Mouse (Mus musculus): ENCODE results near the gene Ppp4r3a.

Gene Ppp4r3a

DNA sequence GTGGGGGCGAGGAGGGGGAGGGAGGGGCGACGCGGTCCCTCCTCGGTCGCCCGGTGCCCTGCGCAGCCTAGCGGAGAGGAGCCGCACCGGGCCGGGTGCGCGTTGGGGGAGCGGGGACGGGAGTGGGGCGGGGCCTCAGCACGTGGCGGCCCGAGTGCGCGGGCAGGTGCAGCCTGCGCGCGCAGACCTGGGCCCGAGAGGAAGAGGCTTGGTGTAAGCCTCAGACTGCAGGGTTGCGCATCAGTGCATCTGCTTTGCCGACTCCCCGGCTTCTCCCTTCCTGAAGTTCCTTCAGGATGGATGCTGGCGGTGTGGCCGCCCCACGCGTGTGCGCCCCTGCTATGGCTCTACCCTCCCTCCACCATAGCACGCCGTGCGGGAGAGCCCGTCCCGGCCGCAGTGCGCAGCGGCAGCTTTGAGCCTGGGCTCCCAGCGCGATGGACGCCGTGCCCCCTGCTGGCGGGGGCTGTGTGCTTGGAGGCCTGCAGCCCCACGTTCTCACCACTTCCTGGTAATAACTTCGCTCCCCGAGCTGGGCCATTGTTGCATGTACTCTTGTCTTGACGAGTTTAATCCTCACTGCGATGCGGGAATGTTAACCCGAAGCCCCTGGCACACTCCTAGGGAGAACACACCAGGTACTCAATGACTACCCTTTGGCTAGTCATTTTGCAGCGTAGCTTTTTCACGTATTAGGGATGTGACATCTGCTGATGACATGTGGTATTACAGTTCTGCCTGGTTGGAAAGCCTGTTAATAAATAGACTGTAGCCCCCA, 54.4 kb downstream of the Ppp4r3a start, which contains the start of gene Ccdc88c:
Ccdc88c (minus strand) TSS at position 103 of the 778 bp plus-strand sequence.
- CTCF ChIA-PET, result interaction anchor here (0.6 to 1.9 kb wide), 11 partner anchors 11 to 426 kb away, joined by 3 to 19 read pairs (median 3); no protein-coding TSS in a partner anchor

DNA sequence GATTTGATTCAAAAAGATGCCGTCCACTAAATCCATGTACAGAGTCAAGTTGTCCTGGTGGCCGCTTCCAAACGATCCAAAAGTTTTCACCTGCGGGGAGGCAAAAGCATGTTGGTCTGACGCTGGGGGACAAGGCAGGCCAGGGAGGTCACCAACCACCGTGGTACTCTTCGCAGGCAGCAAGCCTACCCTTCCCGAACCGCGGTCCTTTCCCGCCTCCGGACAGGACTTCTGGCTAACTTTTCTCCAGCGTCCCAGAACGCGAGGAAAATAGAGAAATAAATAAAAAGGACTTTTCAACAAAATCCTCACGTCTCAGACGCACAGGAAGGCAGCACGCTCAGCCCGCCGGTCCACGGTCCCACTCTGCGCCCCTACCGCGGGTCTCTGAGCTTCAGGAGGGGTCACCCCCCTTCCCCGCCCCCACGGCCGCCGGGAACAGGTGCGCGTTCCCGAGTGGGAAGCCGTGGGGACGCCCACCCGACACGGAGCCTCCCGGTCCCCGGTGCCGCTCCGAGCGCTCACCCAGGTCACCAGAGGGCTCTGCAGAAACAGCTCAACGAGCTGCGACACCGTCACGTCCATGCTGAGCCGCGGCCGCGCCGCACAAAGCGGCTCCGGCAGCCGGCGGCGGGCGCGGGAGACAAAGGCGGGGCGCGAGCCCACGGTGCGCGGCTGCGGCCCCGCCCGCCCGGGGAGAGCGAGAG, 55.1 kb downstream of the Ppp4r3a start:
- CTCF ChIA-PET, result interaction anchor here (0.8 to 1.7 kb wide), 5 partner anchors 11 to 77 kb away, joined by 3 to 9 read pairs (median 3); no protein-coding TSS in a partner anchor

DNA sequence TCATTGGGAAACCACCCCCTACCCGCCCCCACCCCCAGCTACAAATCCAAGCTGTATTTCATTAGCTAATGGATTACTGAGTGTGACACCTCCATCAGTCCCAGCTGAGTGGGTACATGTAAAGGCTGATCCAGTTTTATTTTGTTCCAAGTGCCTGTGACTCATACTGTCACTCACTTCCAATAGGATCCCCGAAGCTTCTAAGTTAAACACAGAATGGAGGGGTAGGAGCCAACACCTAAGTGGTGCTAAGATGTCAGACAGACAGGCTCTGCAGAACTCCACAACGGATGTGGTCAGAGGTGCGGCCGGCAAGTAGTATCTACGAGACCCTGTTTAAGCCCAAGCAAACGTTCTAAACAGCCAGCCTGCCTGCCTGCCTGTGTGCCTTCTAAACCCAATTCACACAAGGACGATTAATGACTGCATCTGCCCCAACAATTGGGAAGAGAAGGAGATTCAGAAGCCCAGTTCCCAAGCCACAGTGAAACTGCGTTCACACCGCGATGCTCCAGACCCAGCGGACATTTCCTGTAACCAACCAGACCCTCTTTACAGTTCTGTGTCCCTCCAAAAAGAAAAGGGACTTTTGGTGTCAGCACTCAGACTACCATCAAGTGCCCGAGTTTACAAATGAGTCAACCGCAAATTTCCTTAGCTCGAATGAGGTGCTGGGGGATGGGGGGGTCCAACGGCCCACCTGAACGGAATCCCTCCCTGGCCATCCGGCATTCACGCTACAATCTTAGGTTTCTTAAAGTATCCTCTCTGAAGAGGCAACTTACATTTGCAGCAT, 55.9 kb downstream of the Ppp4r3a start:
- CTCF ChIA-PET, result interaction anchor here (0.6 to 0.7 kb wide), 4 partner anchors 9 to 32 kb away, joined by 3 to 20 read pairs (median 8); no protein-coding TSS in a partner anchor

GRCm38 (mm10) chr12:101026946-101027345, 56.6 kb downstream of the Ppp4r3a start:
- CTCF ChIA-PET, result interaction anchor here (0.5 to 0.7 kb wide), 4 partner anchors 10 to 253 kb away, joined by 3 to 20 read pairs (median 8); no protein-coding TSS in a partner anchor

DNA sequence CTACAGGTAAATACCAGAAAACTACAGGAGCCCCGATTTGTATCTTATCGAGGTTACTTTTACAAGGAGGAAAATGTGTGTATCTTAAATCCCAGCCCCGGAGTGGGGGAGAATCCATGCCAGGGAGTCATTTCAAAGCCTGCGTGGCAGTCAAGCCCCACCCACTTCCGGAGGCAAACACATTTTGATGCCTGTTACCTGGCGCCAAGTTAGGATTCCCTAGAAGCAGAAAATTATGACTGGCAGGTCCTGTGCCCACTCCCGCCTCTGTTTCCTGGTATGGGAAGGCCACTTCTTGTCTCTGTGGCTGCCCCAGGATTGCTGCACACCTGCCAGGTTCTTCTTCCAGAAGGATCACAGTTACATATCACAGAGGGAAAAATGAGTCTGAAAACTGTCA, 57.0 kb downstream of the Ppp4r3a start:
- CTCF ChIA-PET, result interaction anchor here (0.5 to 0.7 kb wide), 2 partner anchors 33 to 252 kb away, joined by 3 to 20 read pairs; no protein-coding TSS in a partner anchor

DNA sequence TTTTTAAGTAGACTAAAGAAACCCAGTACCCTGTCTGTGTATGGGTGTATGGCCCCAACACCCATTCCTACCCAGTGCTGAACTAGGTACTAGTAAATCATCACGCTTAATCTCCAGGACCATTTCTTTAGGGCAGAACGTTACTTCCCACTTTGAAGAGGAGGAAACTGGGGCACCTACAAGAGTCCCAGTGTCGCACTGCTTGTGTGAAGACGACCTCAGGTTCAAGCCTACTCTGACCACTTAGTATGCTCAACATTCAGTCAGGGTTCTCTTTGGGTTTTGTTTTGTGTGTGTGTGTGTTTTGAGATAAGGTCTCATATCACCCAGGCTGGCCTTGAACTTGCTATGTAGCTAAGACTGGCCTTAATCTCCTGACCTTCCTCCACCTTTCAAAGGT, 57.5 kb downstream of the Ppp4r3a start:
- CTCF ChIA-PET, result interaction anchor here (0.9 kb wide), 1 partner anchor 13 kb away, joined by 4 read pairs; no protein-coding TSS in a partner anchor

DNA sequence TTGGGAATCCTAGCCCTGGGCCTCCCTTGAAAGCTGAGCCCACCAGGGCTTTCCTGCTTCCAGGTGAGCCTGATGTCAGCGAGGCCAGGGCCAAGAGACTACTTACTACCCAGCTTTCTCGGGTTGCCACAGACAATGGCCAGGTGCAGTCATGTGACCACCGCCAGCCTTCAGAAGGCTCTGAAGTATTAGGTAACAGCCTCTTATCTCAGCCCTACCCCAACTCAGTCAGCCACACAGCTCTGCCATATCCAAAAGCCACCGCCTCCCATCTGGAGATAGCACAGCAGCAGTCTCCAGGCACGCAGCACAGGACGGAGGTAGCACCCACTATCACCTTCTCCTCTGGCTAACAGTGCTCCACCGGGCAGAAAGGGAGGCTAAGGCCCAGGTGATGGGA, 58.1 kb downstream of the Ppp4r3a start:
- CTCF ChIA-PET, result interaction anchor here (0.6 to 0.9 kb wide), 2 partner anchors 12 to 71 kb away, joined by 3 to 4 read pairs; no protein-coding TSS in a partner anchor

- CTCF ChIA-PET, result interaction anchor here (0.6 kb wide), 1 partner anchor 71 kb away, joined by 3 read pairs; no protein-coding TSS in a partner anchor
Measured at GRCm38 (mm10) chr12:101024824-101025223, 58.7 kb downstream of the Ppp4r3a start.

GRCm38 (mm10) chr12:101023143-101023542, 60.4 kb downstream of the Ppp4r3a start:
- CTCF ChIA-PET, result interaction anchor here (1.2 to 1.4 kb wide), 2 partner anchors 10 to 32 kb away, joined by 4 to 5 read pairs; no protein-coding TSS in a partner anchor

- CTCF ChIA-PET, result interaction anchor here (1.2 to 1.4 kb wide), 2 partner anchors 9 to 31 kb away, joined by 4 to 5 read pairs; no protein-coding TSS in a partner anchor
Measured at GRCm38 (mm10) chr12:101022353-101022752, 61.1 kb downstream of the Ppp4r3a start.

- CTCF ChIA-PET, result no interaction called here
Measured at GRCm38 (mm10) chr12:101021484-101022226, 61.8 kb downstream of the Ppp4r3a start.

GRCm38 (mm10) chr12:101020210-101021015, 63.1 kb downstream of the Ppp4r3a start:
- CTCF ChIA-PET, result interaction anchor here (0.7 to 0.8 kb wide), 2 partner anchors 12 to 49 kb away, joined by 3 read pairs; no protein-coding TSS in a partner anchor

DNA sequence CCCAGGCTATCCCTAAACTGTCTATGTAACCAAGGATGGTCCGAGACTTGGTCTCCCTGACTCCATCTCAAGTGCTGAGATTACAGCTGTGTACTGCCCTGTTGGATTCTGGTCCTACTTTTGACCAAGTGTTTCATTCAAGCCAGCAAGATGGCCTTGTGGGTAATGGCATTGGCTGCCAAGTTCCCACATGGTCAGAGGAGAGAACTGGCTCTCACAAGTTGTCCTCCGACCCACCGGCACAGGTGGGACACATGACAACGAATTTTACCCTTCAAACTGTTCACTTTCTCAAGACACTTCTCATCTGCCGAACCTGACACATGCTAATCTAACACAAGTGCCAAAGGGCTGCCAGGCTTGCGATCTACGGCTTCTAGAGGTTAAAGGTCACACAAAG, 64.1 kb downstream of the Ppp4r3a start:
- CTCF ChIA-PET, result no interaction called here

GRCm38 (mm10) chr12:101019031-101019430, 64.5 kb downstream of the Ppp4r3a start:
- CTCF ChIA-PET, result interaction anchor here (0.9 kb wide), 1 partner anchor 8 kb away, joined by 3 read pairs; no protein-coding TSS in a partner anchor

GRCm38 (mm10) chr12:101017971-101018371, 65.5 kb downstream of the Ppp4r3a start:
- CTCF ChIA-PET, result interaction anchor here (0.6 to 2.1 kb wide), 3 partner anchors 10 to 28 kb away, joined by 3 to 8 read pairs (median 3); partner anchors contain the start of gene Ccdc88c

GRCm38 (mm10) chr12:101016412-101016928, 67.0 kb downstream of the Ppp4r3a start:
- CTCF ChIA-PET, result interaction anchor here (2.1 kb wide), 1 partner anchor 9 kb away, joined by 8 read pairs; no protein-coding TSS in a partner anchor

- CTCF ChIA-PET, result interaction anchor here (2.1 kb wide), 1 partner anchor 8 kb away, joined by 8 read pairs; no protein-coding TSS in a partner anchor
Measured at GRCm38 (mm10) chr12:101015926-101016325, 67.6 kb downstream of the Ppp4r3a start.

DNA sequence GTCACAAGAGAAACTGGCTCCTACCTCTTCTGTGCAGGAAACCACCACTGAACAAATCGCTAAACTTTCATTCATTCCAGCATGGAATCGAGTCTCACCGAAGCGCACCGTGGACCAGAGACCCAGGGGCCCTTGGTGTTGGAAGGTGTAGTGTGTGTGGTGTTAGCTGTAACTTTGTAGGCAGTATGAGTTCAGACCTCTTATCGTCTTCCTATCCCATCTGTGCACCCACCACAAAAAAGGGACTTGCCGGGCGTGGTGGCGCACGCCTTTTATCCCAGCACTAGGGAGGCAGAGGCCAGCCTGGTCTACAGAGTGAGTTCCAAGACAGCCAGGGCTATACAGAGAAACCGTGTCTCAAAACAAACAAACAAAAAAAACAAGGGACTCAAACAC, 68.3 kb downstream of the Ppp4r3a start:
- CTCF ChIA-PET, result no interaction called here

All from spleen, embryonic (tissue).